Mouse (Mus musculus): ENCODE data around the gene Stfa2l1. TPM values are rescaled to one million over a fixed set of nuclear protein-coding genes. Genes with fewer than 3 reads are reported as not detected.

Gene Stfa2l1
- not detected for polyA plus RNA-seq (2015; fragmentation: Illumina TruSeq; extraction: RNeasy Lipid Tissue Mini Kit (QIAGEN cat#74804); ENCODE audit: insufficient read depth, low read depth, low replicate concordance)

DNA sequence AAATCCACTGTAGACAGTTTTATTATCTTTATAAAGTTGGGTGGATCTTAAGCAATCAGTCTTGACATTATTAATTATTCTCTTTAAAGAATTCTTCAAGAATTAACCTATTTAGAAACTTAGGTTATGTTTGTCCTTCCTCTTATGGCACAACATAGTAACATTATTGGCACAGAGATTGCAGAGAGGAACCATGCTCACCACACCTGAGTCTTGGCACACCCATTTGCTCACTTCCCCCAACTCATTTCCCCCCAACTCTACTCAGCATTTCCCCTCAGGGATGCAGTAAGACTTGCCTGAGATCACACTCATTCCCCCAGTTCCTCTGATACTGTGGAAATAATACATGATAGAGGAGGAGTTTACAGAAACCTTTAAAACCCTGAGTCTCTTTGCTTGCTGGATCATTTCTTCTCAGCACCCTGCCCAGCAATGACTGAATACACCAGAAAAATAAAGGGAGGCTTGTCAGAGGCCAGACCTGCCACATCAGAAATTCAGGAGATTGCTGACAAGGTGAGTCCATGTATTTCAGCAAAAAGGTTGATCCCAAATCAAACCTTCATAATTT is at the start of gene Stfa2l1:
Gene Stfa2l1 (plus strand): TSS at position 410 of the 574 bp plus-strand sequence.

DNA sequence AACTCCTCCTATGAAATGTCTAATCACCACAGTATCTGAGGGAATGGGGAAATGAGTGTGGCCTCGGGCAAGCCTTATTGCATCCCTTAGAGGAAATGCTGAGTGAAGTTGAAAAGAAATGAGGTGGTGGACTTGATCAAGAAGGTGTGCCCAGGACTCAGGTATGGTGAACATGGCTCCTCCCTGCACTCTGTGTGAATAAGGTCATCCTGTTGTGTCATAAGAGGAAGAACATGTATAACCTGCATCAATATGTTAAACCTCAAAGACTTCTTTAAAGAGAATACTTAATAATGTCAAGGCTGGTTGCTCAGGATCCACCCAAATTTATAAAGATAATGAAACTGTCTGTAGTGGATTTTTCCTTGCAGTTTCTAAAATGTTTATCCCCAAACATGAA is 25.5 kb upstream of the Stfa2l1 start, which contains the start of gene Csta1:
Gene Csta1 (minus strand): TSS at position 101 of the 400 bp plus-strand sequence.

DNA sequence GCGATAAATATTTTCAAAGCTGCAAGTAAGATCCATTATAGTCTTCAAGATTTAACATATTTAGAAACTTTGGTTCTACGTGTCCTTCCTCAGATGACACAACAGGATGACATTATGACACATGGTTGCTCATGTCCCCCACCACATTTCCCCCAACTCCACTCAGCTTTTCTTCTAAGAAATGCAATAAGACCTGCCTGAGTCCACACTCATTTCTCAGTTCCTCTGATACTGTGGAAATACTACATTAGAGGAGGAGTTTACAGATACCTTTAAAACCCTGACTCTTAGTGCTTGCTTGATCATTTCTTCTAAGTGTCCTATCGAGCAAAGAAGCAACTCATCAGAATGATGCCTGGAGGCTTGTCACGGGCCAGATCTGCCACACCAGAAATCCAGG is 27.3 kb downstream of the Stfa2l1 start, which contains the start of gene Gm5483:
Gene Gm5483 (plus strand): TSS at position 301 of the 400 bp plus-strand sequence.

DNA sequence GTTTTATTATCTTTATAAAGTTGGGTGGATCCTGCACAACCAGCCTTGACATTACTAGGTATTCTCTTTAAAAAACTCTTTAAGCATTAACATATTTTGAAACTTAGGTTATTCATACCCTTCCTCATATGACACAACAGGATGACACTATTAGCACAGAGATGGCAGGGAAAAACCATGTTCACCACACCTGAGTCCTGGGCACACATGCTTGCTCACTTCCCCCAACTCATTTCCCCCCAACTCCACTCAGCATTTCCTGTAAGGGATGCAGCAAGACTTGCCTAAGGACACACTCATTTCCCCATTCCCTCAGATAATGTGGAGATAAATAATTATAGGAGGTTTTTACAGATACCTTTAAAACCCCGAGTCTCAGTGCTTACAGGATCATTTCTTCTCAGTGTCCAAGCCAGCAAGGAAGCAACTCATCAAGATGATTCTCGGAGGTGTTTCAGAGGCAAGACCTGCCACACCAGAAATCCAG is 53.4 kb downstream of the Stfa2l1 start, which contains the start of gene Gm5416:
Gene Gm5416 (plus strand): TSS at position 437 of the 487 bp plus-strand sequence.

Other genes with a start within 250 kb of the Stfa2l1 start
- gene Parp9, start 218.3 kb upstream of the Stfa2l1 start, polyA plus RNA-seq (2015; fragmentation: Illumina TruSeq; extraction: RNeasy Lipid Tissue Mini Kit (QIAGEN cat#74804); ENCODE audit: insufficient read depth, low read depth, low replicate concordance), result 3.7 TPM
- gene Dtx3l, start 217.7 kb upstream of the Stfa2l1 start, polyA plus RNA-seq (2015; fragmentation: Illumina TruSeq; extraction: RNeasy Lipid Tissue Mini Kit (QIAGEN cat#74804); ENCODE audit: insufficient read depth, low read depth, low replicate concordance), result 2.1 TPM
- gene Kpna1, start 178.1 kb upstream of the Stfa2l1 start, polyA plus RNA-seq (2015; fragmentation: Illumina TruSeq; extraction: RNeasy Lipid Tissue Mini Kit (QIAGEN cat#74804); ENCODE audit: insufficient read depth, low read depth, low replicate concordance), result 5.1 TPM
- gene Wdr5b, start 115.6 kb upstream of the Stfa2l1 start, polyA plus RNA-seq (2015; fragmentation: Illumina TruSeq; extraction: RNeasy Lipid Tissue Mini Kit (QIAGEN cat#74804); ENCODE audit: insufficient read depth, low read depth, low replicate concordance), result 1.8 TPM
- 19.9 TPM for gene Fam162a, start 85.2 kb upstream of the Stfa2l1 start, polyA plus RNA-seq (2015; fragmentation: Illumina TruSeq; extraction: RNeasy Lipid Tissue Mini Kit (QIAGEN cat#74804); ENCODE audit: insufficient read depth, low read depth, low replicate concordance)
- 19.4 TPM for gene Ccdc58, start 85.1 kb upstream of the Stfa2l1 start, polyA plus RNA-seq (2015; fragmentation: Illumina TruSeq; extraction: RNeasy Lipid Tissue Mini Kit (QIAGEN cat#74804); ENCODE audit: insufficient read depth, low read depth, low replicate concordance)
- gene Csta1, start 25.6 kb upstream of the Stfa2l1 start, polyA plus RNA-seq (2015; fragmentation: Illumina TruSeq; extraction: RNeasy Lipid Tissue Mini Kit (QIAGEN cat#74804); ENCODE audit: insufficient read depth, low read depth, low replicate concordance), result not detected
- gene Gm5483, start 27.4 kb downstream of the Stfa2l1 start, polyA plus RNA-seq (2015; fragmentation: Illumina TruSeq; extraction: RNeasy Lipid Tissue Mini Kit (QIAGEN cat#74804); ENCODE audit: insufficient read depth, low read depth, low replicate concordance), result not detected
- not detected for gene Gm5416, start 53.6 kb downstream of the Stfa2l1 start, polyA plus RNA-seq (2015; fragmentation: Illumina TruSeq; extraction: RNeasy Lipid Tissue Mini Kit (QIAGEN cat#74804); ENCODE audit: insufficient read depth, low read depth, low replicate concordance)
- gene 2010005H15Rik, start 64.7 kb downstream of the Stfa2l1 start, polyA plus RNA-seq (2015; fragmentation: Illumina TruSeq; extraction: RNeasy Lipid Tissue Mini Kit (QIAGEN cat#74804); ENCODE audit: insufficient read depth, low read depth, low replicate concordance), result not detected
- not detected for gene Stfa1, start 120.1 kb downstream of the Stfa2l1 start, polyA plus RNA-seq (2015; fragmentation: Illumina TruSeq; extraction: RNeasy Lipid Tissue Mini Kit (QIAGEN cat#74804); ENCODE audit: insufficient read depth, low read depth, low replicate concordance)
- not detected for gene BC117090, start 177.5 kb downstream of the Stfa2l1 start, polyA plus RNA-seq (2015; fragmentation: Illumina TruSeq; extraction: RNeasy Lipid Tissue Mini Kit (QIAGEN cat#74804); ENCODE audit: insufficient read depth, low read depth, low replicate concordance)
- not detected for gene BC100530, start 210.9 kb downstream of the Stfa2l1 start, polyA plus RNA-seq (2015; fragmentation: Illumina TruSeq; extraction: RNeasy Lipid Tissue Mini Kit (QIAGEN cat#74804); ENCODE audit: insufficient read depth, low read depth, low replicate concordance)

Data from pancreas, adult 10 weeks (tissue).